Mouse (Mus musculus): ENCODE measurements at regions not wholly inside any gene's neighbourhood (a gene's known extent, or its start where the extent isn't known, plus 50 kb on each side); places are given as distances from the start of the nearest gene placed in this dataset.

DNA sequence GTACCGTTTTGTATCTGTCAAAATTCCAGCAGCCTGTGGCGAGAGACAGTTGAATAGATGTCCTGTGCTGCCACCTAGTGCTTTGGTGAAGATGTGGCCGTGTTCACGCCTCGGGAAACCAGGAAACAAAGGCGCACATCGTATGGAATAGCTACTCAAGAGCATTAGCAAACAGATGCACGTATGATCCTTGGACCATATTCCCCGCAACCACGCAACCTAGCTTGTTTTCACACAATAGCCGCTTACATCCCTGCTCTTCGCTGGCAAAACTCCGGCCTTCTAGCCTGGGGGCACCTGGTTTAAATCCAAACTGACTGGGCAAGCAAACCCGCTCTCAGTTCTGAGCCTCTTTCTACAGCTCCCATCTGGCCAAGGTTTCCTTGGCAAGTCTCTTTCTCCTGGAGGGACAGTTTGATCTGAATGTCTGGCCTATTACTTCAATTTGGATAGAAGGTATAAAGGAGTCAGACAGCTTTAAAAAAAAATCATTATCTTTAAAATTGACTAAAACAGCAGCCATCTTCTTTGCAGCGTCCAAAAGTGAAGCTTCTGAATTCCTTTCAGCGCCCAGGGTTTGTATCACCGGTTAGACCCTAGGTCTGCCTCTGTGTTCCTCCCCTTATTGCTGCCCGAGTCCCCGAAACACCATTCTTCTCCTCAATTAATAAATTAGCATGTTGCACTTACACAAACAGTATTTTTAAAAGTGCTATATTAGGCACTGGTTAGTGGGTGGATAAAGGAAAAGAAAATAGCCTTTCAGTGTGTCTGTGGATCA, 295.0 kb upstream of the Prkd1 start:
- DNase-seq (ENCODE audit: low spot score in 2 of 2): peak; percentile 3 to 35

DNA sequence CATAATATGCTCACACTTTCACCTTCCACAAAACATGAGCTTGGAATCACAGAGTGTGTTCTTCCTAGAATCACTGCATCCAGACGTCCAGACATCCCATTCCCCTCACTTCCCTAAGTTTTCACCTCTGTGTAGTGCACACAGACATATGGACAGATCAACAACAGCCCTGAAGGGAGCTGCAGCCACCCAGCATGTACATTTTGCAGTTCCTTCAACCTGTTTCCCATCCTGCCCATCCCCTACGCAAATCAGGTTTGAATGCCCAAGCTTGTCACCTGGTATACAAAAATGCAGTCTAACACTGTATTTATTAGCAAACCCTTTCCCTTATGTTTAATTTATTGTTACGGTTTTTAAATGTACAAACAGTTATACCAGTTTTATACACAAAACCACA, 294.4 kb upstream of the Prkd1 start:
- DNase-seq (ENCODE audit: low spot score in 2 of 2): no peak

DNA sequence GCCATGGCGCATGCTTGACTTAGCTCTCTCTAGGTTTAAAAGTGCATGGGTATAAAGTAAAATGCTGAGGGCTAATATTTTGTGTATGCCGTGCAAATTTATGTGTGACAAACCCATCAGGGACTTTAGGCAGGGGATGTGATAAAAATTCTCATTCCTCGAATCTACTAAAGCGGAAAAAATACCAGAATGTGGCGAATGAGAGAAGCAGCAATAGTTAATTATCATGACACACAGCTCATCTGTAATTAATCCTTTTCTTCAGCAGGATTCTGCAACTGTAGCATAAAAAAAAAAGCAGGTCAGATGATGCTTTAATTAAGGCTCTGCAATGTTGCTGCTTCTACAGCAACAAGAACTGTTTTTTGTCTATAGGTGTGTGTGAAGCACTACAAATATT, 286.6 kb upstream of the Prkd1 start:
- DNase-seq (ENCODE audit: low spot score in 2 of 2): no peak

DNA sequence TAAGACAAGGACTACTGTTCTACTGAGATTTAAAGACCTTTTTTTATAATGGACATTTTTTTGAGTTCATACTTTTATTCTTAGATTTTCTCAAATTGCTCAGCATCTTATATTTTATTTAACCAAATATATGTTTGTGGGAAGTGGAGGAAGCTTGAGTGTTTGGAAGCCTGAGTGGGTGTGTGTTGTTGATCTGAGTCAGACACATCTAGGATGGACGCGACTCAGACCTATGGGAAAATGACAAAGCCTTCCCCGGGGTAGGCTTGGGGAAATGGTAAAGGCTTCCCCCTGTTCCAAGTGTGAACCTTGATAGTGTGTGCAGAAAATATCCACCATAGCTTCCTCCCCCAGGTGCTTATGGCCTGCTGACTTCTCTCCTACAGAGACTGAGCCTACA, 283.6 kb upstream of the Prkd1 start:
- DNase-seq (ENCODE audit: low spot score in 2 of 2): no peak

DNA sequence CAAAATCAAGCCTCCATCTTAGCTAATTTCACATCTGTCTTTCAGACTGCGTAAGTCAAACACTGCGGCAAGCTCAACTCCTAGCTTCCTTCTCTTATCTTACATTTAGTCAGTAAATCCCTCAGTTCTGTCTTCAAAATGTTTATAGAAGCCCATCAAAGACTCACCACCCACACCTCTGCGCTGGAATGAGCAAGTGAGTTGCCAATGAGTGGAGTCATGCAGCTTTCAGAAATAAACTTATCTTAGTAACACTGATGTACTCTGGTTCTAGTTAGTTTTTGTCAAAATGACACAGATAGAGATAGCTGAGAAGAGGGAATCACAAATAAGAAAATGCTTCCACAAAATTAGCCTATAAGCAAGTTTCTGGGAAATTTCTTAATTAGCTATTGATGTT, 280.7 kb upstream of the Prkd1 start:
- no peak for DNase-seq (ENCODE audit: low spot score in 2 of 2)

DNA sequence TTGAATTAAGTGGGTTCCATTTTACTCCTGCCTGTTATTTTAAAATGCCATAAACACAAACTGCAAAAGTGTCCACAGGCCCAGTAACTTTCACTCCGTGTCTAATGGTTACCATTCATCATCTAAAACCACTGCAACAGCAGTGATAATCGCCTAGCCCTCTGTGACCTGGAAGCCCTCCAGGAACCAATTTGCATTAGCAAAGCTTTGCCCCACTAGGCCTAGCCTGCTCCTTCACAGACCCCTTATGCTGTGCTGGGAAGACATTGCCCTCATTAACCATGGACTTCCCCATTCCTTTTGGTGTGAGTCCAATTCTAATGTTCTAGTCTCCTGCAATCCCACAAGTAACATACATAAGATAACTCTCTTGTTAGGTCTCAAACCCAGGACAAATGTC, 277.3 kb upstream of the Prkd1 start:
- DNase-seq (ENCODE audit: low spot score in 2 of 2): no peak

DNA sequence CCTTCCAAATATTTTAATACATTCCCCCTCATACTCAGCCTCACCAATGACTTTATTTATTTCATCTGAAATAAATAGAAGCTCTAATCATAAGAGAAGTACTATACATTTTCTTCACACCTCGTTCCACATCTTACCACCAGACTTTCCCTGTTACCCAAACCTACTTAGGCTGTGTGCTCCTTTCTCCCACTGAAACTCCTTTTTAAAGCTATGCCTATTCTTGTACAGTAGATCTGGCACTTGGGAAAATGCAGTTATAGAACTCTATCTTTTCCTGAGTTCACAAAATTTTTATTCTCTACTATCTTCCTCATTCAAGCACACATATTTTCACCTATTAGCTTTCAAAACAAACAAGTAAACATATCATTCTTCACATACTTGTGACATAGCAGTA, 272.8 kb upstream of the Prkd1 start:
- DNase-seq (ENCODE audit: low spot score in 2 of 2): no peak

DNA sequence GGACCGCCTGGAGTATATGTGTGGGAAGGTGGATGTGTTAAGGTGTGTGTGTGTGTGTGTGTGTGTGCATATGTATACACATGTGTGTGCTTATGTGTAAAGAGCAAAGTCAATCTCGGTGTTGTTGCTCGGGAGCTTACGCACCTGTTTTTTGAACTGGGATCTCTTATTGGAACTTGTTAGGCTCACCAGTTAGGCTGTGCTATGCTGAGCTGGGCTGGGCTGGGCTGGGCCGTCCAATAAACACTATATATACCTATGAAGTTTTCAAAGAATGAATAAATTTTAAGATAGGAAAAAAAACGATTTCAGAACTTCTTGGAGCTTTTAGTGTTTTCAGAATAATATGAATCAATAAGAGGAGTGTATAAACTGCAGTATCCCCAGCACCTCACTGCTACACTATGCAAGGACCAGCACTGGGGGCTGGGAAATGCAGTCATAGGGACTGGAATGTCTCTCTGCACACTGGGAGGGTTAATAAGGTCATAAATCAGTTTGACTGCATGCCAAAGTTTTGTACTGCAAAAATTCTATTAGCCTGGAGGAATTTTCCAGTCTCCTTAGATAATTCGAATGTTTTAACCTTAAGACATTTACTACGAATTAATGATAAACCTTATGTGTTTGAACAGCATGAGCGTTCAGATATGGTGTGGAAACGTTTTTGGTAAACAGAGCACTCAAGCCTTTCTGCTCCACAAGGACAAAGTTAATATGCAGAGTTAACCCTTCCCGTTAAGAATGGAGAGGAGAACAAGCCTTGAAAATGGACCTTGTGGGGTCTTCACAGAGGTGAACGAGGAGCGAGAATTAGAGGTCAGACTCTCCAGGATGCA, 250.9 kb upstream of the Prkd1 start:
- DNase-seq (ENCODE audit: low spot score in 2 of 2): no peak

DNA sequence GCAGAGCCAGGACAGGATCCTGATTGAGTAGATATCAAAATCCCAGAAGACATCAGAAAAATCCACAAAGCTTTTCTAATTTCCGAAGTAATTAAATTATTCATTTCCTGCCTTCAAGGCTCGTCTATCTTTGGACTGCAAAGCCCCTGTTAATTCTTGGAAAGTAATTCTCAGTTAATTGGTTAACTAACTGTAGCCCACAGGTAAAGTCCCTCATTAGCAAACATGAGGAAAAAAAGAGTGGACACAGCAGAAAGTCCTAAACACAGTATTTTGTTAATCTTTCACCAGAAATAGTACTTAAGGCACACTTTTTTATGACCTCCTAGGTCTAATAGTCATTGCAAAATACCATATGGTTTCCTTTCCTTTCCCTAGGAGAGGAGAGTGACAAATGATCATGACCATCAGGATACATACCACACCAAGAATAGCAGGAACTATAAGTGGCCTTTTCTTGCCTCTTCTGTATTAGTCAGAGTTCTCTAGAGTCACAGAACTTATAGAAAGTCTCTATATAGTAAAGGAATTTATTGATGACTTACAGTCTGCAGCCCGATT, 248.8 kb upstream of the Prkd1 start:
- no peak for DNase-seq (ENCODE audit: low spot score in 2 of 2)

DNA sequence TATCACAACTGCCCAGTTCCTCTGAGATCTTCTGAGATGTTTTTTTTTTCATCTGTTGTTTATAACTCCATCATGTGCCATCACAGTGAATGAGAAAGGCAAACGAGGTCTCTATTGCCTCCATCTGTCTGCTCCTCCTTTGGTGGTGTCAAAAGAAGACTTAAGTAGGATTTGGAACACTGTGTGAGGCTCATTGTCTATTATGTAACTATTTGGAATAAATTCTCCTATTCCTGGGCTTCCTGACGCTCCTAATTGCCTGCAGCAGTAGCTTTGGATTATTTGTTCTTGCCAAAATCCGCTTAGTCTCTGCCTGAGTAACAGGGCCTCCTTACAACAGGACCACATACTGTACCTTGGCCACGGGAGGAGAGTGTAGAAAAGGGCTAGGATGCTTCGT, 244.7 kb upstream of the Prkd1 start:
- DNase-seq (ENCODE audit: low spot score in 2 of 2): no peak

DNA sequence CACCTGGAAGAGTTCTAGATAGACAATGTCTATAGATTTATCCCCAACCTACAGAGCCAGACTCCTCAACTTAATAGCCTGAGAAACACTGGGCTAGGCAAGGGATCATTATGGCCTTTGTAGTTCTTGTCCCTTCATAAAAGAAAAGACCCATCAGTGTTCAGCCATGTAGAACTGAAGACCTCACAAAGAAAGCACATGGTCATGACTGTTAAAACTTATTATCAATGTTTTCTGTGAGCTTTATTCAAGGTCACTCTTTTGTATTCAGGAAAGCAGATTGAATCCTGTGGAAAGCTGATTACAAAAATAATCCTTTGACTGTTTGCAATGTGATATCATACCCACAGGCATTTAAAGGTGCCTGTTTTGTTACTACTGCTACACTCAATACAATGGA, 226.9 kb upstream of the Prkd1 start:
- no peak for DNase-seq (ENCODE audit: low spot score in 2 of 2)

DNA sequence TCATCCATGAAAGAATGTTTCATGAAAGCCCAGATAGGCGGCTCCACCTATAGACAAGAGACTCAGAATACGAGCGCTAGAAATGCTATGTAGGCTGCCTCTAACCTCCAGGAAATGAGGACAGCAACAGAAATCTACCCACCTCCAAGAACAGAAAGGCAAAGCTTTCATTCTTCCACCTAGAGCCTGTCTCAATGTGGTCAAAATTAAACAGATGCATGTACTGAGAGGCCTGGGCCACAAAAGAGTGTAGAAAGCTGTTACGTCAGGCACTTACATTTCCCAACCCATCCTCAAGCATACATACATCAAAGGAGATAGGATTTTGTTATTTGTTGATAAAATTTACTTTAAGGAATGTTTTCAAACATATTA, 225.1 kb upstream of the Prkd1 start:
- no peak for DNase-seq (ENCODE audit: low spot score in 2 of 2)

DNA sequence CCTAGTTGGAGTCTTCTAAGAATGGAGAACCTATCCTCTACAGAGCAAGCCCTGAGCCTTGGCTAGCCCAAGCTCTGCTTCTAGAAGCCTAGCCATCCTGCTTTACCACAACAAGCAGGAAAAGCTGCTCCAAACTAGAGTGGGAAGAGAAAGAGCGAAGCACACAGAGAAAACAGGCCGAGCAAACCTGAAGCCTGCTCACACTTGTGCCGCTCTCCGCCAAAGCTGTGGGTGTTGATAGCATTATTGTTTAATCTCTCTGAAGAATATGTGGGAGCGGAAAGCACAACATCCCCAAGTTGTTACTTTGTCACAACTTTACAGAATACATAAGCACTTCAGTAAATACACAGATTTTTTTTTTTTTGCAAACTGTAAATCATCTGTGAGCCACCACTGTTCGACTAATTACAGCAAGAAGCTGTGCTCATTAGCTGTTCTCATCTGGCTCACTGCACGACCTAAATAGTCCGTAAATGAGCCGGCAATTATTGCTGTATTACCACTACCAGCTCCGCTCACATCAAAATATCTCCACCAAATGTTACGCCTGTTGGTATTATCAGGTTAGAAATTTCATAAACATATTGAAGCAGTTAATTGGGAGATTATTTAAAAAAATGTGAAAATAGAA, 224.6 kb upstream of the Prkd1 start:
- DNase-seq (ENCODE audit: low spot score in 2 of 2): no peak

DNA sequence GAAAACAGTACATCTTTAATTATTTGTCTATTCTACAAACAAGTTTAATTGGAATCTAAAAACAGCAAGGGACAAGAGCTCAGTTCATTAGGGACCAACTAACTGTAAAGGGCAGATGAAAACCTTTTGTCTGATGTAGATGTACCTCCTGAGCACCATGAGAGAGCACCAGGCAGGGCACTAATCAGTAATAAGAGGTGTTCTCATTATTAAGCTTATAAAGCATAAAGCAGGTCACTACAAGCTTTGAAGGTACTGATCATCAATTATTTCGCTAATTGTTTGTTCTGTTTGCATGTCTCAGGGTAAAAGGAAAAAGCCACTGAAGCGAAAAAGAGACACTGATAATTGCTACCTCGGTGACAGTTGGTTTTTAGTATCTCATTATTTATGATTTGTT, 202.7 kb upstream of the Prkd1 start:
- no peak for DNase-seq (ENCODE audit: low spot score in 2 of 2)

DNA sequence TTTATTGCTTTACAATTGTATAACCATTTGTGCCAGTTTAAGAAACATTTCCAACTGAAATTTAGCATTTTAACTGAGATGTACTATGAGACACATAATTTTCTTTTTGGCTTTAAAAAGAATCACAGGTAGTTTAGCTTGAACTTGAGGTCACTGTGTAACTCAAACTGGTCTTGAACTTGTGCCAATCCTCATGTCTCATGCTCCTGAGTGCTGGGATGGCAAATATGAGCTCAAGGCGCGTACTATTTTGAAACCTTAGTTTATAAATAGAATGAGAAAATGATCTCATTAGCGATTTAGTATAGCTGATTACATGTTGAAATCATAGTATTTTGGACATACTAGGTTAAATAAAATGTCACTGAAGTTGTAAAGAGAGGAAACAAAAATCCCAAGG, 199.1 kb upstream of the Prkd1 start:
- DNase-seq (ENCODE audit: low spot score in 2 of 2): no peak

DNA sequence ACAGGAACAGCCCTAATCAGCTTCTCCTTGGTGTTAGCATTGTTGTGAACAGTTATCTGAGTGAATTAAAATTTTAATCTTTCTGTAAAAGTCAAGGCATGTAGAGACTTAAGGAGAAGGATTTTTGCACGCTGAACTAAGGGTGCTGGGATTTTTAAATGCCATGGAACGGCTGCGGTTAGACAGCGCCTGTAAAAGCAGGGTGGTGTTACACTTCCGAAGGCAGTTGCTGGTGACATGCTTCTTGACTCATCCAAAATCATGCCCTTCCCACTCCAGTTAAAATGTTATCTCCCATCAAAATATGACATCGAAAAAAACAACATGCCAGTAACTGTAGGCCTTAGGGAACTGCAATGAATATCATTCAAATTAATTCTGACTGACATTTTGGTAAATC, 193.8 kb upstream of the Prkd1 start:
- no peak for DNase-seq (ENCODE audit: low spot score in 2 of 2)

DNA sequence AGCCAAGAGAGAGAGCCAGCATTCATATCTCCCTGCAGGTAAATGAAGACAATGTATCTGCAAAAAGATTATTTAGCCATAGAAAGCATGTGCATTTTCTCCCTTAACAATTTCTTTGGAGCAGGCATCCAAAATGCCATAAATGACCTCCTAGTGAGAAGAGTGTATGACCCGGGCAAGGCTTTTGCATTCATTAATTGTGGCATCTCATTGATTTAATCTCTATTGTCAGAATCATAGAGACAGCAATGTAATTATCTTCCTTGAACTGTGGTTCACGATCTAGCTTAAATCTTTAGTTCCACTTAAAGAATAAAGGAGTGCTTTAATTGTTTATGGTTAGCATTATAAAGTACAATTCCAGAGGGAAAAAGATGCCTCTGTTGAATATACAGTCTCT, 190.5 kb upstream of the Prkd1 start:
- no peak for DNase-seq (ENCODE audit: low spot score in 2 of 2)

DNA sequence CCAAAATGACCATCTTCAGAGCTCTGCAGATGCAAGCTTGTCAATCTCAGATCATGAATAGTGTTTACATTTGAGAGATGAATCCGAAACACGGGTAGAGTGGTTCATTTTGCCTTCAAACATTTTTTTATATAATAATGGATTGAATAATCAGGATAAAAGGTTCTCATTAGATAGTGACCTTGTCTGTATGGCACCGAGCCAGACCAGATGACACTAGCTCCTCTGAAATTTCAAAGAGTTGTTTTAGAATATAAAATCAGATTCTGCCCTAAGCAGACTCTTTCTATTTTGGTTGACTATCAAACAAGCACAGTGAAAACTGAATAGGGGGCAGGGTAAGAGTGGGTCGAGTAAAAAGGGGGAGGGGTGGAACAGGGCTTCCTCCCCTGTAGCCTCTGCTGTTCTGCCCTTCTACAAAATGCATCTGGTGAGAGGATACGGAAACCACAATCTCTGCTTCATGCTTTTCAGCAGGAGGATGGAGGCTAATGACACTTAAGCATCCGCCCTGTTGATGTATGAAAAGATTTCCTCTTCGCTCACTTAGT, 159.9 kb upstream of the Prkd1 start:
- no peak for DNase-seq (ENCODE audit: low spot score in 2 of 2)

DNA sequence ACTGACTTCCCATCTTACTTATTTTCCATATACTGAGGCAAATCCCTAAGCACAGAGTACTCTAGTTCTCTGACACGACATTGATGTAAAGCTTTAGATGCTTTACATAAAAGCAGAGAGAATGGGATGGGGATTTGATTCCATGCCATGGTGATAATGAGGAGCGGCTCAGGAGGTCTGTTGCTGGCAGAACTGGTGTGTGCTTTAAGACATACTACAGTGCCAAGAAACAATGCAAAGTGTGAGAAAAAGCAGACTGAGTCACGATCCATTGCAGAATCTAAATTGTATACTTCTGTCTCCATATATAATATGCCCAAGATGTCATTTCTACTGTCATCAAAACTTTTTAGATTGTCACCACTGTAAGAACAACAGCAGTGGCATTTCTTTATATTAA, 155.5 kb upstream of the Prkd1 start:
- no peak for DNase-seq (ENCODE audit: low spot score in 2 of 2)

DNA sequence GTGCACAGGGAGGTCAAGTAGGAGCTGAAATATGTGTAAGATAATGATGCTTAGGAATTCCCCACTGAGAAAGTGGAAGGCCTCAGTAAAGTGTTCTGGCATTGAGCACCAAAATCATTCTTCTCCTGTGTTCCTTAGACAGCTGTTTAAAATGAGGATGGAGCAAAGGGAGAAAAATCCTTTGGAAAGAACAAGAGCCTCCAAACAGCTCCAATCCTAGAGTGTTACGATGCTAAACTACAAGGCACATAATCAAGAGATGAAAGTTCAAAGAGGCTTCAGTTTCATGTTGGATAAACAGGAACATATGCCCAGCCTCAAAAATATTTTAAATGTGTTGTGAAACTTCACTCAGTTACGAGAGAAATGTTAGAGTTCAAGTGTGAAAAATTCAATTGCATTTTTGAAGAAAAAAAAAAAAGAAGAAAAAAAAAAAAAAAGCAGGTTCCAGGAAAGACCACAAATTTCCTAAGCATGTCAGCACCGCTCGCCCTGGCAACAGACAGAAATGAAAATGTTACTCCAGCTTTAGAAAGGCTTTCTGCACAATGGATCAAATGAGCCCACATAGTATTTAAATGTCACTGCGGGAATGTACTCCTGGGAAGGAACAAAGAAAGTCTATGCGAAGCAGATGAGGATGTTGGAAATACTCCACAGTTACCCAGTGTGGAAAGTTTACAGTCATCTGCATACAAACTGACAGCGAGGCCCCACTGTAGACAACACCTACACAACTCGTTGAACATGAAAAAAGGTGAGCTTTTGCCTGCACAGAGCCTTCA, 116.5 kb upstream of the Prkd1 start:
- DNase-seq (ENCODE audit: low spot score in 2 of 2): no peak

DNA sequence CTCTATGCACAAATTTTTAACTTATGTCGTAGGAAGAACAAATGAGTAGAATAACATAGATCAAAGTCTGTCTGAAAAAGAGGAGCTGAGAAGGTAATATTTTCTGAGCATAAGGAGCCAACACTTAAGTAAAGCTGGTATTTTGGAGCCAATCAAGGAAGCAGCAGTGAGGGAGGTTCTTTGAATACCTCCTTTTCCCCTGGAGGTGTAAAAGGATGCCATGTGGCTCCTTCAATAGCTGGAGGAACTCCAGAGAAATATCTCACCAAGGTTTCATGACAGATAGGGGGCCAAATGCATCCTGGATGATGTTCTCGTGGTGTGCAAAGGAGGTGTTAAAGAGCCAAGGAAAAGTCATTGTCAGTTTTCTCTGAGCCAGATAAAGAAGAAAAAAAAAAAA, 115.6 kb upstream of the Prkd1 start:
- DNase-seq (ENCODE audit: low spot score in 2 of 2): no peak
